In the genomic region with DNA sequence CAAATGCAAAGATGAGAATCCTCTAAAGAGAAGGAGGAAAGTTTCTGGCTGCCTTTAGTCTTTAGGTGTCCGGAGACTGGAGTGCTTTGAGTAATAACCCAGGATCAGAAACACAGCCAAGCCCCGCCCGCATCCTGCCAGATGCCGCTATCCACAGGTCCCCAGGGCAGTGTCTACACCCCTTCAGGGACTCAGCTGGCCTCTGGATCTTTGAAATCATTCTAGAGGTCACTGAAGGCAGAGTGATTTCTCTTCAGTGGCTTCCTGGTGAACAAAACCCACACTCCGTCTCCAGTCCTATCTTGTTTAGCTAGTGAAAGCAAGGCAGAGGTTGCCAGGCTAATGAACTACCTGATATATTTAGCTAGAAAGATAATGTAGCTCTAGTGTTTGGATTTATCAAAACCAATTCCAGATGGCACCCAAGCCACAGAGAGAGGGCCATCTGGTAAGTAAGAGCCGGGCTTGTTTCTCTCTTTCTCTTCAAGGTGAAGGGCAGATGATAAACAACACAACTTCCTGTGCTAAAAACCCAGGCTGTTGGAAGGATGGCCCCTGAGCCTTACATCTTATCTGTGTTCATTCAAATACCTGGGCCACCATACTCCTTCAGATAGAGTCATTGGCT, we compare ENCODE assay signal across 9 mouse cellular contexts. TPM values are rescaled to one million over a fixed set of nuclear protein-coding genes. Genes with fewer than 3 reads are reported as not detected.
DNase-seq lines count a peak whose midpoint lies in the region; ATAC-seq and TF ChIP-seq lines count a peak whose summit lies in the region.
"Had no signal": no experiment of that assay in that cellular context is flagged by ENCODE, and none has a peak within 500 bp of the region (broad histone marks: within the 10 kb centered on the region; RNA-seq: fewer than 3 reads in every experiment).

No protein-coding gene starts in this region.

- peaks cover 3% of the 10 kb centered on the region; the same call in 1 of the 2 replicates for H3K4me1 ChIP-seq in lung, adult 2 months (ENCODE audit: control insufficient read depth, insufficient read depth, low read length)
- peaks cover 27% of the 10 kb centered on the region for H3K4me1 ChIP-seq in intestine, embryonic 16.5 days (ENCODE audit: control insufficient read depth, insufficient read depth, low read length)
- H3K4me1 ChIP-seq in liver, embryonic 15.5 days (replicated peaks): peaks cover 29% of the 10 kb centered on the region
- 0 out of 2 replicates have a peak, but pooled peaks cover 7% of the 10 kb centered on the region for H3K4me1 ChIP-seq in midbrain, embryonic 11.5 days (ENCODE audit: control insufficient read depth, insufficient read depth, low read length)

- H3K9me3 ChIP-seq in intestine, embryonic 16.5 days (ENCODE audit: control insufficient read depth, low read length): no peaks in the 10 kb centered on the region
- H3K9me3 ChIP-seq in liver, embryonic 15.5 days (replicated peaks): no peaks in the 10 kb centered on the region
- no peaks in the 10 kb centered on the region for H3K9me3 ChIP-seq in midbrain, embryonic 11.5 days (ENCODE audit: control insufficient read depth, low read length)
- H3K9me3 ChIP-seq: hindbrain, embryonic 15.5 days had no signal

- H3K4me3 ChIP-seq in lung, adult 2 months (replicated peaks; ENCODE audit: extremely low read depth, low read depth, low read length): no peak overlapping the region
- peak overlapping the region; percentile 26; the same call in 1 of the 2 replicates for H3K4me3 ChIP-seq in gastrocnemius, adult 2 months
- H3K4me3 ChIP-seq in intestine, embryonic 16.5 days (ENCODE audit: low read length): no peak overlapping the region
- no peak overlapping the region for H3K4me3 ChIP-seq in liver, embryonic 15.5 days (replicated peaks)
- H3K4me3 ChIP-seq in midbrain, embryonic 11.5 days (ENCODE audit: low read depth, low read length): no peak overlapping the region
- H3K4me3 ChIP-seq: hindbrain, embryonic 15.5 days had no signal

- peak; percentile 83 for ATAC-seq in intestine, embryonic 16.5 days
- peak; percentile 55; the same call in 1 of the 2 replicates for ATAC-seq in liver, embryonic 15.5 days (ENCODE audit: insufficient read depth)
- ATAC-seq in midbrain, embryonic 11.5 days (ENCODE audit: low FRiP score): no peak

- intact Hi-C loops in gastrocnemius, adult 2 months (cut with DNase I): no loop called here

- TF ChIP-seq CTCF in lung, adult 2 months (IDR thresholded peaks at IDR 0.05; ENCODE audit: insufficient read depth, low read length): no peak
- TF ChIP-seq CTCF in gastrocnemius, adult 2 months (IDR thresholded peaks at IDR 0.05): no peak

- H3K4me2 ChIP-seq in intestine, embryonic 16.5 days (ENCODE audit: low read depth, low read length): no peak overlapping the region
- 0 out of 2 replicates have a peak overlapping the region, but pooled peaks have one; percentile 4 for H3K4me2 ChIP-seq in liver, embryonic 15.5 days
- no peak overlapping the region for H3K4me2 ChIP-seq in midbrain, embryonic 11.5 days
- H3K4me2 ChIP-seq: hindbrain, embryonic 15.5 days had no signal

- WGBS in lung, adult 2 months: 26% methylated on average over 6 of the region's 6 CpGs
- WGBS in intestine, embryonic 16.5 days: 10% methylated on average over 6 of the region's 6 CpGs
- 23% methylated on average over 6 of the region's 6 CpGs for WGBS in liver, embryonic 15.5 days (ENCODE audit: insufficient replicate concordance)
- WGBS in midbrain, embryonic 11.5 days: 54% methylated on average over 6 of the region's 6 CpGs

- H3K36me3 ChIP-seq in intestine, embryonic 16.5 days (ENCODE audit: control insufficient read depth, insufficient read depth, low read length): no peaks in the 10 kb centered on the region
- no peaks in the 10 kb centered on the region for H3K36me3 ChIP-seq in liver, embryonic 15.5 days (replicated peaks)
- H3K36me3 ChIP-seq in midbrain, embryonic 11.5 days (ENCODE audit: control insufficient read depth, insufficient read depth, low read length): no peaks in the 10 kb centered on the region
- H3K36me3 ChIP-seq: hindbrain, embryonic 15.5 days had no signal

- peak overlapping the region; percentile 32 for H3K27ac ChIP-seq in gastrocnemius, adult 2 months
- H3K27ac ChIP-seq in intestine, embryonic 16.5 days (ENCODE audit: low read length): peak overlapping the region; percentile 57
- peak overlapping the region; percentile 72 for H3K27ac ChIP-seq in liver, embryonic 15.5 days (replicated peaks)
- H3K27ac ChIP-seq in midbrain, embryonic 11.5 days (ENCODE audit: low read depth, low read length): no peak overlapping the region
- H3K27ac ChIP-seq: hindbrain, embryonic 15.5 days had no signal

- no peak for TF ChIP-seq POLR2A in lung, adult 2 months (IDR thresholded peaks at IDR 0.05; ENCODE audit: borderline replicate concordance, extremely low read depth, low read depth, low read length)

- H3K9ac ChIP-seq in intestine, embryonic 16.5 days (ENCODE audit: low read depth, low read length): no peak overlapping the region
- no peak overlapping the region for H3K9ac ChIP-seq in liver, embryonic 15.5 days
- no peak overlapping the region for H3K9ac ChIP-seq in midbrain, embryonic 11.5 days (ENCODE audit: low read length)
- H3K9ac ChIP-seq: hindbrain, embryonic 15.5 days had no signal

- no peaks in the 10 kb centered on the region for H3K27me3 ChIP-seq in intestine, embryonic 16.5 days (replicated peaks; ENCODE audit: control insufficient read depth, insufficient read depth, low read length)
- no peaks in the 10 kb centered on the region for H3K27me3 ChIP-seq in liver, embryonic 15.5 days
- H3K27me3 ChIP-seq in midbrain, embryonic 11.5 days (ENCODE audit: control insufficient read depth, insufficient read depth, low read length): no peaks in the 10 kb centered on the region
- H3K27me3 ChIP-seq: hindbrain, embryonic 15.5 days had no signal

- peak; percentile 17 to 23 for DNase-seq in lung, adult 18-20 months
- no peak for DNase-seq in lung, adult 2 months
- peak; percentile 74 for DNase-seq in gastrocnemius, adult 2 months
- no peak for DNase-seq in midbrain, embryonic 11.5 days (ENCODE audit: low spot score, missing footprints)
- no peak for DNase-seq in urinary bladder, postnatal 14 days (ENCODE audit: low spot score)
- DNase-seq in left cerebral cortex, adult 18-20 months (ENCODE audit: low spot score in 2 of 2): no peak

RNA-seq across cellular contexts. Expression of a gene that starts 32.6 kb away (rescaled TPM):
- 80.4 and 94.7 TPM in 2 replicates for polyA plus RNA-seq in lung, adult 2 months (2012; rRNA removed)
- total RNA-seq in gastrocnemius, adult 2 months (2021): 10 to 100 TPM; 23.2 to 28.3 TPM
- 10.1 TPM in 2 replicates for polyA plus RNA-seq in intestine, embryonic 16.5 days (2015; fragmentation: Nextera tagmentation; extraction: Ambion mirVana)
- polyA plus RNA-seq in liver, embryonic 15.5 days (2015; fragmentation: Nextera tagmentation; extraction: Ambion mirVana): 3.5 and 4.4 TPM in 2 replicates
- 30.7 and 33.7 TPM in 2 replicates for polyA plus RNA-seq in midbrain, embryonic 11.5 days (2014; fragmentation: Nextera tagmentation; extraction: Ambion mirVana)
- 10 to 100 TPM; 87.1 to 95.0 TPM for total RNA-seq in left cerebral cortex, adult 18-20 months (2021)

Comparison
In these comparisons a context has a peak if more than half of its experiments do, and no peak if none do; other contexts are left out.
1. DNase-seq: peak in lung, adult 18-20 months (2 of 2) and gastrocnemius, adult 2 months (single experiment); none in lung, adult 2 months (single experiment), midbrain, embryonic 11.5 days (single experiment), urinary bladder, postnatal 14 days (single experiment) and left cerebral cortex, adult 18-20 months (0 of 2).